Mouse (Mus musculus): ENCODE measurements around the gene Ppp1r18. TPM values are rescaled to one million over a fixed set of nuclear protein-coding genes. Genes with fewer than 3 reads are reported as not detected.

The Ppp1r18 gene
- polyA plus RNA-seq, 1 experiment from 2014 or later, result 22.2 TPM

DNA sequence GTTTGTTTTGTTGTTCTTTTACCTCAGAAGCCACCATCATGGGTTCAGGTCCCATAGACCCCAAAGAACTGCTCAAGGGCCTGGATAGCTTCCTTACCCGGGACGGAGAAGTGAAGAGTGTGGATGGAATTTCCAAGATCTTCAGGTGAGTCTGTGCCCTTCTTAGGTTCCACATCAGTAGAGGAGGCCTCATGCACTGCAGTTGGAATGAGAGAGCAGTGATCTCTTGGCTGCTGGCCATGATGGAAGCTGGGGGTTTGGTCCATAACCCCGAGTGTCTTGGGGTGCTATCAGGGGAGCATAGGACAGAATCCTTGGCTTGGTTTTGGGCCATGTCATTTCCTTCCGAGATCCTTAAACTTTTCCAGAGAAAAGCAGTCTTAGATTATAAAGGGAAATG lies 57.9 kb downstream of the Ppp1r18 start:
- WGBS, result 95% methylated on average over 4 of the region's 4 CpGs
- Histone ChIP-seq H3K4me3 (ENCODE audit: low read length) (no peak overlapping the region), H3K36me3 (ENCODE audit: insufficient read depth, low read length) (peaks cover 44% of the 10 kb centered on the region), H3K9me3 (ENCODE audit: low read length) (no peaks in the 10 kb centered on the region), H3K9ac (replicated peaks; ENCODE audit: low read length) (no peak overlapping the region), H3K27me3 (ENCODE audit: insufficient read depth, low read length) (no peaks in the 10 kb centered on the region), H3K4me1 (ENCODE audit: insufficient read depth, low read length) (peaks cover 21% of the 10 kb centered on the region), H3K4me2 (replicated peaks; ENCODE audit: low read depth, low read length) (no peak overlapping the region), H3K27ac (ENCODE audit: low read length) (no peak overlapping the region)
- no peak for ATAC-seq (ENCODE audit: low FRiP score, low TSS enrichment)

MicroRNAs encoded within 50 kb of the gene (microRNA counts, 519-probe panel; counts per million panel counts)
- microRNA mmu-miR-1894-3p, result 104 counts per million, percentile 35 among the panel's probes with 10 or more counts
- 1,713 counts per million, percentile 44 among the panel's probes with 10 or more counts for microRNA mmu-miR-1894-5p

Small RNAs within 50 kb of the gene (microRNA-seq; reads per million reads assigned to microRNA genes)
- gene Gm28033, result not detected
- gene Mir1894, result not detected

Other genes starting within 250 kb of the Ppp1r18 start
- not detected in 2 replicates for gene Gm9573, start 239.0 kb upstream of the Ppp1r18 start, polyA plus RNA-seq (2015; fragmentation: Nextera tagmentation; extraction: Ambion mirVana)
- gene Mucl3, start 221.9 kb upstream of the Ppp1r18 start, polyA plus RNA-seq (2015; fragmentation: Nextera tagmentation; extraction: Ambion mirVana), result 0.17 and 0.23 TPM in 2 replicates
- 19.8 and 21.0 TPM in 2 replicates for gene Vars2, start 198.0 kb upstream of the Ppp1r18 start, polyA plus RNA-seq (2015; fragmentation: Nextera tagmentation; extraction: Ambion mirVana)
- gene Gtf2h4, start 191.9 kb upstream of the Ppp1r18 start, polyA plus RNA-seq (2015; fragmentation: Nextera tagmentation; extraction: Ambion mirVana), result 51.9 and 55.6 TPM in 2 replicates
- gene Ddr1, start 161.0 kb upstream of the Ppp1r18 start, polyA plus RNA-seq (2015; fragmentation: Nextera tagmentation; extraction: Ambion mirVana), result 107 and 108 TPM in 2 replicates
- gene Ier3, start 43.9 kb upstream of the Ppp1r18 start, polyA plus RNA-seq (2015; fragmentation: Nextera tagmentation; extraction: Ambion mirVana), result 33.5 and 40.4 TPM in 2 replicates
- gene Flot1, start 42.4 kb upstream of the Ppp1r18 start, polyA plus RNA-seq (2015; fragmentation: Nextera tagmentation; extraction: Ambion mirVana), result 52.7 and 56.9 TPM in 2 replicates
- gene Tubb5, start 27.3 kb upstream of the Ppp1r18 start, polyA plus RNA-seq (2015; fragmentation: Nextera tagmentation; extraction: Ambion mirVana), result 905 and 985 TPM in 2 replicates
- 16.3 and 16.7 TPM in 2 replicates for gene Mdc1, start 24.1 kb upstream of the Ppp1r18 start, polyA plus RNA-seq (2015; fragmentation: Nextera tagmentation; extraction: Ambion mirVana)
- gene Nrm, start 4.3 kb upstream of the Ppp1r18 start, polyA plus RNA-seq (2015; fragmentation: Nextera tagmentation; extraction: Ambion mirVana), result 63.3 and 67.0 TPM in 2 replicates
- 45.1 and 48.2 TPM in 2 replicates for gene Dhx16, start 14.2 kb downstream of the Ppp1r18 start, polyA plus RNA-seq (2015; fragmentation: Nextera tagmentation; extraction: Ambion mirVana)
- 33.3 and 36.5 TPM in 2 replicates for gene 2310061I04Rik, start 31.8 kb downstream of the Ppp1r18 start, polyA plus RNA-seq (2015; fragmentation: Nextera tagmentation; extraction: Ambion mirVana)
- 82.2 and 102 TPM in 2 replicates for gene Atat1, start 44.5 kb downstream of the Ppp1r18 start, polyA plus RNA-seq (2015; fragmentation: Nextera tagmentation; extraction: Ambion mirVana)
- 88.0 and 89.7 TPM in 2 replicates for gene Mrps18b, start 50.8 kb downstream of the Ppp1r18 start, polyA plus RNA-seq (2015; fragmentation: Nextera tagmentation; extraction: Ambion mirVana)
- 47.2 and 54.8 TPM in 2 replicates for gene Ppp1r10, start 50.8 kb downstream of the Ppp1r18 start, polyA plus RNA-seq (2015; fragmentation: Nextera tagmentation; extraction: Ambion mirVana)
- gene Abcf1, start 104.2 kb downstream of the Ppp1r18 start, polyA plus RNA-seq (2015; fragmentation: Nextera tagmentation; extraction: Ambion mirVana), result 80.7 and 95.8 TPM in 2 replicates
- gene Gnl1, start 114.3 kb downstream of the Ppp1r18 start, polyA plus RNA-seq (2015; fragmentation: Nextera tagmentation; extraction: Ambion mirVana), result 55.7 and 57.8 TPM in 2 replicates
- 46.6 and 47.9 TPM in 2 replicates for gene Prr3, start 114.6 kb downstream of the Ppp1r18 start, polyA plus RNA-seq (2015; fragmentation: Nextera tagmentation; extraction: Ambion mirVana)
- gene H2-T24, start 155.0 kb downstream of the Ppp1r18 start, polyA plus RNA-seq (2015; fragmentation: Nextera tagmentation; extraction: Ambion mirVana), result 2.2 and 3.1 TPM in 2 replicates
- 4.5 and 5.9 TPM in 2 replicates for gene H2-T23, start 167.3 kb downstream of the Ppp1r18 start, polyA plus RNA-seq (2015; fragmentation: Nextera tagmentation; extraction: Ambion mirVana)
- 13.9 and 16.0 TPM in 2 replicates for gene H2-T22, start 177.2 kb downstream of the Ppp1r18 start, polyA plus RNA-seq (2015; fragmentation: Nextera tagmentation; extraction: Ambion mirVana)
- gene Gm6034, start 177.4 kb downstream of the Ppp1r18 start, polyA plus RNA-seq (2015; fragmentation: Nextera tagmentation; extraction: Ambion mirVana), result 0.10 TPM in 1 of 2 replicates, not detected in the other
- gene Gm11127, start 192.8 kb downstream of the Ppp1r18 start, polyA plus RNA-seq (2015; fragmentation: Nextera tagmentation; extraction: Ambion mirVana), result not detected in 2 replicates

All from kidney, embryonic 16.5 days (tissue).